Mouse (Mus musculus) heart, embryonic 14.5 days (tissue): ENCODE measurements around the gene Lrrc23. TPM values are rescaled to one million over a fixed set of nuclear protein-coding genes. Genes with fewer than 3 reads are reported as not detected.

Source experiments
- ATAC-seq: fragments of 200-750 bp; cut with Nextera tagmentation; 2 replicates; pipeline ENCODE4 v1.8.0; 2017; ENCODE audit warnings: low read depth, moderate TSS enrichment; ENCODE audit not compliant: insufficient number of reproducible peaks, insufficient read depth, low FRiP score
- H3K27ac ChIP-seq, 2 experiments: fragments of 200-500 bp in 1 of 2; fragments of 300-500 bp in 1 of 2; sonication (generic) in 1 of 2; replicated peaks in 1 of 2; 2 replicates each; pipeline ENCODE4 v1.5.1; 2012 to 2014; ENCODE audit warnings: low read depth in 2 of 2, low read length in 2 of 2, control low read depth in 1 of 2, mild to moderate bottlenecking in 1 of 2, mixed read lengths in 1 of 2; ENCODE audit not compliant: control insufficient read depth in 1 of 2, insufficient read depth in 1 of 2
- H3K27me3 ChIP-seq: fragments of 300-500 bp; sonication (generic); 2 replicates; pipeline ENCODE4 v1.6.1; 2014; ENCODE audit warnings: mild to moderate bottlenecking, low read length, control low read depth; ENCODE audit not compliant: control insufficient read depth, insufficient read depth
- H3K36me3 ChIP-seq: fragments of 300-500 bp; sonication (generic); 2 replicates; pipeline ENCODE4 v1.6.1; 2014; ENCODE audit warnings: mild to moderate bottlenecking, control low read depth, low read length, mixed read lengths; ENCODE audit not compliant: control insufficient read depth, insufficient read depth
- H3K4me1 ChIP-seq, 2 experiments: fragments of 200-500 bp in 1 of 2; fragments of 300-500 bp in 1 of 2; sonication (generic) in 1 of 2; 2 replicates each; pipeline ENCODE4 v1.6.1; 2012 to 2014; ENCODE audit warnings: low read length in 2 of 2, control low read depth in 1 of 2, mixed read lengths in 1 of 2; ENCODE audit not compliant: control insufficient read depth in 2 of 2, insufficient read depth in 2 of 2
- H3K4me2 ChIP-seq: fragments of 300-500 bp; sonication (generic); 2 replicates; pipeline ENCODE4 v1.6.1; 2014; ENCODE audit warnings: mild to moderate bottlenecking, low read length
- H3K4me3 ChIP-seq, 2 experiments: fragments of 200-500 bp in 1 of 2; fragments of 300-500 bp in 1 of 2; sonication (generic) in 1 of 2; 2 replicates each; pipeline ENCODE4 v1.5.1; 2012 to 2014; ENCODE audit warnings: low read length in 2 of 2, mild to moderate bottlenecking in 2 of 2, control low read depth in 1 of 2, low read depth in 1 of 2, moderate library complexity in 1 of 2; ENCODE audit not compliant: control insufficient read depth in 1 of 2, insufficient read depth in 1 of 2
- H3K9ac ChIP-seq: fragments of 300-500 bp; sonication (generic); 2 replicates; pipeline ENCODE4 v1.6.1; 2014; ENCODE audit warnings: mild to moderate bottlenecking, low read length
- H3K9me3 ChIP-seq: fragments of 300-500 bp; sonication (generic); 2 replicates; pipeline ENCODE4 v1.6.1; 2016; ENCODE audit warnings: low read length, control low read depth; ENCODE audit not compliant: control insufficient read depth
- WGBS: fragments of 180-500 bp; shearing (Covaris S2); extraction: QIAGEN DNeasy Blood & Tissue Kit; methylation state at CpG from one replicate; pipeline ENCODE4 v1.1.7; 2014; 5-methylcytosine and 5-hydroxymethylcytosine counted together
- polyA plus RNA-seq: library from polyadenylated mRNA; unstranded; fragments of >200 nt; fragmentation: Nextera tagmentation; extraction: Ambion mirVana; gene quantifications from 2 replicates; pipeline ENCODE4 v1.2.1, GENCODE M21; 2014

Gene Lrrc23
- not detected in 2 replicates for polyA plus RNA-seq

DNA sequence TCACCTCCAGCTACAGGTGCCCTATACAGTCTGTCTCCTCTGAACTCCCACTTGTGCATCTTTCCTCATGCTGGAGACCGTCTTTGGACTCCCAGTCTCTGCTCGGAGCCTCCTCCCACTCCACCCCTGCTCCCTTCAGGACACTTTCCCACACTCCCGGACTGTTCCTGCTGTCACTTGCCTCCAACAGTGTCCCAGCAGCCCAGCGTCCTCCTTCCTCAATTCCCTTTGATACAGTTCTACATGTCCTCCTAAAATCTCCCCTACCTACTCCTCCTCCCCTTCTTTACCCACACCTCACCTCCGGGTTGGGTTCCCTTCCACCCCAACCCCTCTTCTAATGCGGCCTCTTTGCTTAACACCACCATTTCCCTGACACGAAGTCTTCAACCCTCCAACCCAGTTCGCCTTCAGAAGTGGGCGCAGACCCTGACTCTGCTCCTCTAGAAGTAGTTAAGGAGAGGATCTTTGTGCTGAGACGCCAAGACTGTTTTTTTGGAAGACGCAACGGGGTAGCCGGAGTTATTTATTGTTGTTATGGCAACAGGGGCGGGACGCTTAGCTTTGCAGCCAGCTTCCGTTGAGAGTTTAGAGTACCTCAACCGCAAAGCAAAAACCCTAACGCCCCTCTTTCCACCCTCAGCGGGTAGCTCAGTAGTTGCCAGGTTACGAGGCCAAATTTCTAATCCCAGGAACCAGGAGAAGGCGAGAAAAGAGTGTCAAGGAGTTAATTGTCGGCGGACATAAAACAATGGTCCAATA is at the start of gene Lrrc23:
Gene Lrrc23, minus strand, starts transcription at position 506 of the 762 bp plus-strand sequence.
- Histone ChIP-seq H3K9me3 (no peaks in the 10 kb centered on the region), H3K9ac (peak within 1 kb of the TSS; percentile 68)
- ATAC-seq = no peak

DNA sequence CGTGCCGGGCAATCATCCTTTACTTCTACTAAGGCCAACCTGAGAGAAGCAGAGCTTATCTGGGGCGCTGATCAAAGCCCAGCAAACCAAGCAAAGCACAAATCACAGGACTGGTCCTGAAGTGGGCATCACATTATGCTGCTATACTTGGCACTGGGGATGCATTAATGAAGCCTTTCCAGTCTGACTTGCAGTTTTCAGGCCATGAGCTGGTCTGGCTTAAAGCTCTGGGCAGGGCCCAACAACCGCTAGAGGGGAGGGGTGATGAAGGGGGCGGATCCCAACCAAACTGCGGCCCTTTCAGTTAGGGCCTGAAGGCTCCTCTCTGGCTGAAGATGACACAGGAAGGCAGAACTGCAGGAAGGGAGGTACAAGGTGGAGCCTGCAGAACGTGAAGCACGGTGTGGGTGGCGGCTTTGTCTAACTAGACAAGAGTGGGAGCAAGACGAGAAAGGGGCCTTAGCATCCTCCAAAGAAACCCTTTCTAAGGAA is 48.6 kb upstream of the Lrrc23 start:
- H3K9me3 ChIP-seq = no peaks in the 10 kb centered on the region
- H3K4me2 ChIP-seq = peak overlapping the region; percentile 97
- peaks cover 8 to 17% of the 10 kb centered on the region in 2 experiments for H3K4me1 ChIP-seq
- peaks cover 49% of the 10 kb centered on the region for H3K36me3 ChIP-seq
- no peaks in the 10 kb centered on the region for H3K27me3 ChIP-seq
- H3K9ac ChIP-seq = peak overlapping the region; percentile 80
- no peak for ATAC-seq
- peak overlapping the region in 1 of 2 experiments; percentile 61; a peak in 3 of 4 replicates for H3K27ac ChIP-seq
- 25% methylated on average over 10 of the region's 10 CpGs for WGBS
- peak overlapping the region; percentile 68 to 81 for H3K4me3 ChIP-seq

More for the DNA sequence above, at the start of gene Lrrc23:
- Histone ChIP-seq H3K27me3 (peaks cover 21% of the 10 kb centered on the region), H3K4me1 (peaks cover 7 to 13% of the 10 kb centered on the region in 2 experiments; a peak in 3 of 4 replicates), H3K36me3 (no peaks in the 10 kb centered on the region), H3K27ac (no peak within 1 kb of the TSS), H3K4me3 (peak within 1 kb of the TSS; percentile 43 to 44), H3K4me2 (peak within 1 kb of the TSS; percentile 77)
- 3% methylated on average over 23 of the region's 23 CpGs for WGBS

DNA sequence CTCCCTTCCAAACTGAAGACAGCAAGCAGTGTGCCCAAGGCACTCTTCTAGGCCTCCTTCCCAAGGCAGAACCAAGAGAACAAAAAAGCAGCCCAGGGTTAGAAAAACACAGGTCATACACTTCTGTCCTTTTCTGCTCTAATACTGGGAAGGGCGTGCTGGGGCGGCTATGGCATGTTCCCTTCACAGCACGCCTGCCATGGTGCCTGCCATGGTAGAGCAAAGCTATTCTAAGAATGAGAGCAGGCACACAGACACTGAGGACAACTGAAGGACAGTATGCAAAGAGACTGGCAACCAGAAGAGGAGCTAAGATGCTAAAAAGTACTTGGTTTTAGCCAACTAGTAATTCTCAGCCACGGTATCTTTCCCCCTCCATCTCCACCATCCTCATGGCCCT is 42.5 kb upstream of the Lrrc23 start:
- Histone ChIP-seq H3K27ac (peak overlapping the region; percentile 19 to 32; a peak in 1 of 4 replicates), H3K36me3 (peaks cover 93% of the 10 kb centered on the region), H3K4me1 (no peaks in the 10 kb centered on the region), H3K9me3 (no peaks in the 10 kb centered on the region), H3K4me2 (no peak overlapping the region), H3K9ac (no peak overlapping the region), H3K27me3 (no peaks in the 10 kb centered on the region), H3K4me3 (no peak overlapping the region)
- WGBS = 86% methylated on average over 4 of the region's 4 CpGs
- no peak for ATAC-seq

DNA sequence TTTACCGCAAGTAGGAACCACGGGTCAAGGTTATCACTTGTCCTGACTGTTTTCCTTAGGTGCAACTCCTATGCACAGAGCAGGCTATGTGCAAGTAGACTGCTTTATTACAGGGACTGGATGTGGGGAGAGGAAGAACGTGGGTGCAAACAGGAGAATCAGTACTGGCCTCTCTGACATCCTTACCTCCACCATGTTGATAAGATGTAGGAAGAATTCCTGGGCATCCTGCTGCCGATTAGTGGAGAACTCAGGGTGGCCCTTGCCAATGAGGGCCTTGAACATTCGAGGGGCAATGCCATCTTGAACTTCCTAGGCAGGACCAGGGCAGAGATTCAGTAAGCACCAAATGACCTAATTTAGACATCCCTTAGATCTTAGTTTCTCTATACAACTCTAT is 41.4 kb upstream of the Lrrc23 start:
- Histone ChIP-seq H3K4me1 (no peaks in the 10 kb centered on the region), H3K4me3 (no peak overlapping the region), H3K27ac (no peak overlapping the region), H3K4me2 (no peak overlapping the region), H3K9ac (no peak overlapping the region), H3K27me3 (no peaks in the 10 kb centered on the region), H3K9me3 (no peaks in the 10 kb centered on the region), H3K36me3 (peaks cover 100% of the 10 kb centered on the region)
- 88% methylated on average over 5 of the region's 5 CpGs for WGBS
- ATAC-seq = no peak

DNA sequence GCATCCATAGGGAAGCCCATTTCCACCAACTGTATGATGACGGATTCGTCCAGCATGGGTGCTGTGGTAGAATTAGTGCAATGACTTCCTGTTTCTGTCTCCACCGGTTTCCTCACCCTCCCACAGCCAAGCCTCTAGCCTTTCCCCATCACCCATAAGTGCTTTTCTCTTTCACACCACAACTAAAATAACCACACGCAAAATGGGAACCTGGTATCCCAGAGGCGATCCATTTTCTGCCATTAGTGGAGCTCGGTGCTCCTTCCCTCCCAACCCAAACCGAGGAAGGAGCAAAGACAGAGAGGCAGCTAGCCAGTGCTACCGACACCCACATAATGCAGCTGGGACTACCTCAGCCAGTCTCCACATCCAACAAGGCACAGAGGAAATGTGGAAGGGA is 38.4 kb upstream of the Lrrc23 start:
- H3K4me1 ChIP-seq = peaks cover 6 to 9% of the 10 kb centered on the region in 2 experiments
- peaks cover 79% of the 10 kb centered on the region for H3K36me3 ChIP-seq
- no peaks in the 10 kb centered on the region for H3K9me3 ChIP-seq
- H3K4me2 ChIP-seq = no peak overlapping the region
- no peak for ATAC-seq
- H3K27ac ChIP-seq = no peak overlapping the region
- H3K4me3 ChIP-seq = no peak overlapping the region
- no peak overlapping the region for H3K9ac ChIP-seq
- WGBS = 83% methylated on average over 8 of the region's 8 CpGs
- no peaks in the 10 kb centered on the region for H3K27me3 ChIP-seq

DNA sequence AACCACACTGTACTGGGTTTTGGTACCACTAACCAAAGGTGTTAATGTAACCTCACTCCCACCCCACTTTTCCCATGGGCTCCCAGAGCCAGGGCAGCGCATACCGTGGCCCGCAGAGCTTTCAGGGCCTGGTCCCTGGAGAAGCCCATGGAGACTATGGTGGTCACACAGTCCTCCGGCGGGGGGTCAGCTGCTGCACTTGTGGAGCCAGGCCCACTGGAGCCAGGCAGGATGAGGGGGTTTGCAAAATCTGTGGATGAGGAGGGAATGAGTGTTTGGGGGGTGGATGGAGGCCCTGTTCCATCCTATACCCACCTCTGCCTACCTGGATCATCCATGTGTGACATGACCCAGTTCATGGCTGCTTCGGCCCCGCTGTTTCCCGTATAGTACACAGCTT is 38.0 kb upstream of the Lrrc23 start:
- no peak overlapping the region for H3K4me3 ChIP-seq
- H3K27me3 ChIP-seq = no peaks in the 10 kb centered on the region
- H3K9me3 ChIP-seq = no peaks in the 10 kb centered on the region
- peaks cover 77% of the 10 kb centered on the region for H3K36me3 ChIP-seq
- no peak overlapping the region for H3K27ac ChIP-seq
- no peak overlapping the region for H3K4me2 ChIP-seq
- peaks cover 8 to 11% of the 10 kb centered on the region in 2 experiments for H3K4me1 ChIP-seq
- WGBS = 95% methylated on average over 8 of the region's 8 CpGs
- no peak for ATAC-seq
- no peak overlapping the region for H3K9ac ChIP-seq

DNA sequence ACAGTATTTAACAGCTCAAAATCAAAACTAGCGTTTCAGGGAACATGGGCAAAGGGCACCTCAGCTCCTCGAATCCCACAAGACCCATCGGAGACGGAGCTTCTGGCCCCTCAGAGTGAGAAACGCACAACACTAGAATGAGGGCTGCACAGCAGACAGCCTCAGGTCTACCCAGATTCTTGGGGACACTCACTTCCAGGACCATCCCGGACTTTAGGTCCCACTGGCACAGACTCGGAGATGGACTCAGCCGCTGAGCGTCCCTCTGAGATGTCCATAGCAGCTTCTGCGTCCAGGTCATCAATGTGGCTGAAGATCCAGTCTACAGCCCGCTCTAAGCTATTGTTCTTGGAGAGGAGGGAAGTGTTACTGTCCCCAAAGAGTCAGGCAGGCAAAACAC is 37.6 kb upstream of the Lrrc23 start:
- H3K27me3 ChIP-seq = no peaks in the 10 kb centered on the region
- H3K4me1 ChIP-seq = peaks cover 10 to 15% of the 10 kb centered on the region in 2 experiments
- H3K9me3 ChIP-seq = no peaks in the 10 kb centered on the region
- peaks cover 77% of the 10 kb centered on the region for H3K36me3 ChIP-seq
- H3K4me3 ChIP-seq = no peak overlapping the region
- no peak overlapping the region for H3K4me2 ChIP-seq
- ATAC-seq = no peak
- no peak overlapping the region for H3K9ac ChIP-seq
- no peak overlapping the region for H3K27ac ChIP-seq
- WGBS = 97% methylated on average over 11 of the region's 11 CpGs
